Mouse (Mus musculus) activated CD4-positive, CD25-positive, alpha-beta regulatory T cell (primary cell): ENCODE data around the gene Extl2. TPM values are rescaled to one million over a fixed set of nuclear protein-coding genes. Genes with fewer than 3 reads are reported as not detected.

Source experiments
- polyA plus RNA-seq, 2 experiments: library from polyadenylated mRNA; unstranded; fragments of 100-300 nt; shearing (Covaris generic); gene quantifications; one replicate each; pipeline ENCODE4 v1.2.1; 2017

The Extl2 gene
- polyA plus RNA-seq: 10 to 100 TPM in 1 of 2 experiments, 1 to 10 TPM in 1; 4.6 to 10.8 TPM

GRCm38 (mm10) chr3:116006978-116007940 lies at the start of gene Extl2, which contains the start of gene Slc30a7:
TSS of gene Extl2 (plus strand) at chr3:116007462.
TSS of gene Slc30a7 (minus strand) at chr3:116007406.

Other genes with a start within 250 kb of the Extl2 start
- 10 to 100 TPM; 56.1 to 99.5 TPM for gene Dph5, start 119.6 kb upstream of the Extl2 start, polyA plus RNA-seq
- gene Slc30a7, start 56 bp upstream of the Extl2 start, polyA plus RNA-seq: 10 to 100 TPM; 59.0 to 72.9 TPM
- gene Vcam1, start 122.2 kb downstream of the Extl2 start, polyA plus RNA-seq: 10 to 100 TPM in 1 of 2 experiments, 1 to 10 TPM in 1; 6.6 to 24.2 TPM
- gene Gpr88, start 246.0 kb downstream of the Extl2 start, polyA plus RNA-seq: not detected